Mouse (Mus musculus): Measurements from ENCODE around the gene Sesn1.

DNA sequence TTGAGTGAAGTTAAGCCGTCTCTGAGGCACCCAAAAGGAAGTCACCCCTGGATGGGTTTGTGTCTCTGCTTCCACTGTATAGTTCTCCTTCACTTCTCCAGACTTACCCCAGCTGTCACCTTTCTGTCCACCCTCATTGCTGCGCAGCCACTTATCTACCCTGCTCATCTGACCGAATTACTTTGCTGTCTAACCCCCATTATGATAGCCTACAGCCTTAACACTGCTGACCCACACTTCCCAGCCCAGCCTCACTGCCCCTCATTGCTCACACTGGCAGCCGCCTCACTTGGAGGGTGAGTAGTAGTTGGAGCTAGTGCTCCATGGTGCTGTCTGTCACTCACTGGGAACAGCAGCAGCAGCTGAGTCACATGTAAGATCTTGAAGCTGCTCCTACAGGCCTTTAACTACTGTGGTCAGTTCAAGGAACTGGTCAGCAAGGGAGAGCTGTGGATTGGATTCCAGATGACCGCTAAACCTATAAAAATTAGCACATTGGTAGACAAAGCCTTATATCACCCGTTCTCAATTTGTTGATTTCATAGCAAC lies 4.6 kb downstream of the Sesn1 start:
- TF ChIP-seq CTCF (IDR thresholded peaks at IDR 0.05) (no peak), EP300 (IDR thresholded peaks at IDR 0.05) (no peak)
